Mouse (Mus musculus) neural tube, embryonic 11.5 days (tissue): Measurements from ENCODE around the gene Tubb3. TPM values are rescaled to one million over a fixed set of nuclear protein-coding genes. Genes with fewer than 3 reads are reported as not detected.

Experiments
- polyA plus RNA-seq: library from polyadenylated mRNA; unstranded; fragments of >200 nt; fragmentation: Nextera tagmentation; extraction: Ambion mirVana; gene quantifications from 2 replicates; pipeline ENCODE4 v1.2.1, GENCODE M21; 2014

Tubb3 gene
- polyA plus RNA-seq, 1 experiment from 2014 or later = 1,012 TPM

Other genes starting within 250 kb of the Tubb3 start
- gene Dpep1, start 225.2 kb upstream of the Tubb3 start, polyA plus RNA-seq = 0.66 and 1.3 TPM in 2 replicates
- 104 and 110 TPM in 2 replicates for gene Chmp1a, start 198.7 kb upstream of the Tubb3 start, polyA plus RNA-seq
- 6.0 and 9.5 TPM in 2 replicates for gene Spata33, start 198.6 kb upstream of the Tubb3 start, polyA plus RNA-seq
- gene Cdk10, start 186.6 kb upstream of the Tubb3 start, polyA plus RNA-seq = 35.5 and 35.7 TPM in 2 replicates
- gene Spata2l, start 175.2 kb upstream of the Tubb3 start, polyA plus RNA-seq = 2.7 and 3.1 TPM in 2 replicates
- 25.1 and 26.0 TPM in 2 replicates for gene Zfp276, start 157.2 kb upstream of the Tubb3 start, polyA plus RNA-seq
- gene Vps9d1, start 157.1 kb upstream of the Tubb3 start, polyA plus RNA-seq = 26.4 and 29.7 TPM in 2 replicates
- gene Fanca, start 92.8 kb upstream of the Tubb3 start, polyA plus RNA-seq = 31.3 and 36.7 TPM in 2 replicates
- gene Spire2, start 78.7 kb upstream of the Tubb3 start, polyA plus RNA-seq = 16.9 and 17.3 TPM in 2 replicates
- 211 and 217 TPM in 2 replicates for gene Tcf25, start 37.7 kb upstream of the Tubb3 start, polyA plus RNA-seq
- 0.20 TPM in 1 of 2 replicates, not detected in the other for gene Mc1r, start 4.3 kb upstream of the Tubb3 start, polyA plus RNA-seq
- gene Def8, start 12.1 kb downstream of the Tubb3 start, polyA plus RNA-seq = 36.5 and 41.7 TPM in 2 replicates
- gene Afg3l1, start 66.5 kb downstream of the Tubb3 start, polyA plus RNA-seq = 32.4 and 41.4 TPM in 2 replicates
- 38.6 and 46.3 TPM in 2 replicates for gene Dbndd1, start 104.0 kb downstream of the Tubb3 start, polyA plus RNA-seq
- gene Gas8, start 107.4 kb downstream of the Tubb3 start, polyA plus RNA-seq = 39.0 and 45.5 TPM in 2 replicates
- 13.9 and 15.7 TPM in 2 replicates for gene Rhou, start 242.5 kb downstream of the Tubb3 start, polyA plus RNA-seq